Mouse (Mus musculus) cortical plate, adult 2 months (tissue): ENCODE data around the gene Pop5. TPM values are rescaled to one million over a fixed set of nuclear protein-coding genes. Genes with fewer than 3 reads are reported as not detected.

Source experiments
- H3K27ac ChIP-seq: fragments of 200-500 bp; 2 replicates; pipeline ENCODE4 v1.5.1; 2012; ENCODE audit warnings: low read length, control low read depth, inconsistent platforms; ENCODE audit not compliant: insufficient read depth
- H3K4me1 ChIP-seq: fragments of 200-500 bp; 2 replicates; pipeline ENCODE4 v1.6.1; 2011; ENCODE audit warnings: low read length; ENCODE audit not compliant: control insufficient read depth, insufficient read depth
- H3K4me3 ChIP-seq: fragments of 200-500 bp; 2 replicates; pipeline ENCODE4 v1.5.1; 2011; ENCODE audit warnings: mild to moderate bottlenecking, low read length, control low read depth; ENCODE audit not compliant: insufficient read depth
- CTCF ChIP-seq: fragments of 200-500 bp; IDR thresholded peaks from 2 replicates; pipeline ENCODE4 v1.5.1; 2011; ENCODE audit warnings: mild to moderate bottlenecking, control low read depth, low read length; ENCODE audit not compliant: insufficient read depth; ENCODE audit errors: extremely low read depth
- POLR2A ChIP-seq: fragments of 200-500 bp; IDR thresholded peaks from 2 replicates; pipeline ENCODE4 v1.6.1; 2011; ENCODE audit warnings: mild to moderate bottlenecking, low read length, control low read depth; ENCODE audit not compliant: insufficient read depth; ENCODE audit errors: extremely low read depth
- polyA plus RNA-seq: library from polyadenylated mRNA; depleted of rRNA; stranded (reverse); fragments of >200 nt; gene quantifications from 2 replicates; pipeline ENCODE4 v1.2.3, GENCODE M21; 2012

Pop5 gene
- polyA plus RNA-seq, 1 experiment, result 193 TPM

DNA sequence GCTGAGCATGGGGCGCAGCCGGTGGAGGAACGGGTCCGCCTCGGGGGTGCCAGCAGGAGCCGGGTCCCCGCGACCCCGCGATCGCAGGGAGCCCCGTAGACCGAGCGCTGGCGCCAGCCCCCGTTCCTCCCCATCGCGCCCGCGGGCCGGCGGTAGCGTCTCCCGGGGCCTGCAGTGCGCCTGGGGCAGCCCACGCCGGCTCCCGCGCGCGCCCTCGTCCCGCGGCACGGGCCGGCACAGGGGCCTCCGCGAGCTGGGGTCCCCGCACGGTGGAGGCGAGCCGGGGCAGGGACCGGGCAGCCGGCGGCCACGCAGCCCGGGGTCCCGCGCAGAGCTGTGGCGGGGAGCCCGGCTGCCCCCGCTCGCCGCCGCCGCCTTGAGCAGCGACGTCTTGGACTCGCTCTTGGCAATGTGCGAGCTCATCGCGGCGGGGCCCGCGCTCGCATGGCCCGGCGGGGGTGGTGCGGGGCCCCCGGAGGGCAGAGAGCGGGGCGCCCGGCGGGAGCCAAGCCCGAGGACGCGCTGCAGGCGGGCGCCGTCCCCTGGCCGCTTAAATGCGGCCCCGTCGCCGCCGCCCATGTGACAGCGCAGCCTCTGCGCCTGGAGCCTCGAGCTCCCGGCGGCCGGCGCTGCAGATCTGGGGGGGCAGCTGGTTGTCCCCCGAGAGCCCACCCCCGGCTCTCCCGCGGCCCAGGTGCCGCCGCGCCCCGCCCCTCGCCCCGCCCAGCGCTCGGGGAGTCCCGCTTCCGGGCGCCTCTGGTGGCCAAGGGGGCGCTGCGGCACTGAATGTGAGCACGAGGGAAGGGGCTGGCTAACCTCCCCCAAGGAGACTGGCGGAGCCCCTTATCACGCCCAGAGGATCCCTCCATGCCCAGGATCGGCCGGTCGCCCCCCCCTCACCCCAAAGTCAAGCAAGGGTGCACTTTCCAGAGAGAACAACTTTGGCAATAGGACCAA lies 41.7 kb upstream of the Pop5 start, which contains the start of gene Cabp1:
TSS of gene Cabp1 (minus strand) at position 713 of the 957 bp plus-strand sequence.
- peak within 1 kb of the TSS; percentile 87 for H3K27ac ChIP-seq
- H3K4me1 ChIP-seq, result no peaks in the 10 kb centered on the region
- H3K4me3 ChIP-seq, result peak within 1 kb of the TSS; percentile 54
- TF ChIP-seq POLR2A (no peak), CTCF (0 out of 2 replicates have a peak, but pooled peaks have one; percentile 1)

GRCm38 (mm10) chr5:115194626-115195221 lies 40.9 kb upstream of the Pop5 start:
- TF ChIP-seq CTCF (no peak), POLR2A (no peak)
- Histone ChIP-seq H3K4me3 (peak overlapping the region; percentile 54; the same call in 1 of the 2 replicates), H3K4me1 (no peaks in the 10 kb centered on the region), H3K27ac (no peak overlapping the region)

DNA sequence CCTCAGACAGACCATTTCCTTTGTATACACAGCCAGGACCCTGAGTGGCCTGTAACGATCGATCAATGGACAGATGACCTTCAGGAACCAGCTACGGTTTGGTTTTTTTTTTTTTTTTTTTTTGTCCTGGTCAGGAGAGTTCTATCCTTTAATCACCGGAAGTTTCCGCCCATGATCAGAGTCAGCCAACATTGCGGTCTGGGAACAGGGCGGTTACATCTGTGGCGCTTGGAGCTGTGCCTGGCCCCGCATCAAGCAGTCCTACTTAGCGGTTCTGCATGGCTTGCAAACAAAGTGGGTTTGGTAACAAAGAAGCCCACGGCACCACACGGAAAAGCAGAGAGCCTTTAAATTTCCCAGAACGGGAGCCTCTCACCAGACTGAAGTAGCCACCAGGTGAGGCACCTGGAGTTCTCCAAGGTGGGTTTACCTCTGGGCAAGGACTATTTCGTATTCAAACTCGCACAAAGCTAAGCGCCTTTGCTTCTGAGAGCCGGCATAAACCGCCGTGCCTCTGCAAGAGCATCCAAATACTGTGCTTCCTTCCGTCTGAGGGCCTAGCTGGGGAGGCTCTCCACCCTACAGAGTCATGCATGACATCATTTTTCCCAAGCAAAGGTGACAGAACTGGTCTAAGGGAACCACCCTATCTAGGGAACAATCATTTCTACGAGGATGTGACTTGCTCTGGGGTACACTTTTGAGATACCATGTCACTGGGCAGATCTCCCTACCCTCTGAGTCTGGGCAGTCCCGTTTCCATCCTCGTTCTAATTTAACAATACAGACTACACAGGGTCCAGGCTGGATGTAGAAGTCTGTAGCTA lies 31.7 kb upstream of the Pop5 start:
- TF ChIP-seq POLR2A (0 out of 2 replicates have a peak, but pooled peaks have one; percentile 21), CTCF (no peak)
- H3K27ac ChIP-seq, result peak overlapping the region; percentile 27; the same call in 1 of the 2 replicates
- peaks cover 8% of the 10 kb centered on the region; the same call in 1 of the 2 replicates for H3K4me1 ChIP-seq
- no peak overlapping the region for H3K4me3 ChIP-seq

GRCm38 (mm10) chr5:115204562-115205311 lies 30.9 kb upstream of the Pop5 start:
- peak; percentile 68; the same call in 1 of the 2 replicates for TF ChIP-seq POLR2A
- TF ChIP-seq CTCF, result no peak
- Histone ChIP-seq H3K4me3 (0 out of 2 replicates have a peak overlapping the region, but pooled peaks have one; percentile 4), H3K4me1 (peaks cover 8% of the 10 kb centered on the region; the same call in 1 of the 2 replicates), H3K27ac (peak overlapping the region; percentile 49)

DNA sequence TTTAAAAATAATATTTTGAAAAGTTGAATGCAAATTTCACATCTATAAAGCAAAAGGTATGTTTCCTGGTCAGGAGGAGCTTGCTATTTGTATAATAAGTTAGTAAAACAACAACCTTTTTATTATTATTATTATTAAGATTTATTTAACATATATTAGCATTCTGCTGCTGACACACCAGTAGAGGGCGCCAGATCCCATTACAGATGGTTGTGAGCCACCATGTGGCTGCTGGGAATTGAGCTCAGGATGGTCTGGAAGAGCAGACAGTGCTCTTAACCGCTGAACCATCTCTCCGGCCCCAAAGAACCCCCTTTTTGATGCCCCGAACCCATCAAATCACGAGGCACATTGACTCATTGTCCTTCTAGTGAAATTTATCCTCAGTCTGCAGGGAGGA lies 28.4 kb upstream of the Pop5 start:
- Histone ChIP-seq H3K4me3 (no peak overlapping the region), H3K27ac (no peak overlapping the region), H3K4me1 (peaks cover 8% of the 10 kb centered on the region; the same call in 1 of the 2 replicates)
- peak; percentile 16; the same call in 1 of the 2 replicates for TF ChIP-seq CTCF
- no peak for TF ChIP-seq POLR2A

DNA sequence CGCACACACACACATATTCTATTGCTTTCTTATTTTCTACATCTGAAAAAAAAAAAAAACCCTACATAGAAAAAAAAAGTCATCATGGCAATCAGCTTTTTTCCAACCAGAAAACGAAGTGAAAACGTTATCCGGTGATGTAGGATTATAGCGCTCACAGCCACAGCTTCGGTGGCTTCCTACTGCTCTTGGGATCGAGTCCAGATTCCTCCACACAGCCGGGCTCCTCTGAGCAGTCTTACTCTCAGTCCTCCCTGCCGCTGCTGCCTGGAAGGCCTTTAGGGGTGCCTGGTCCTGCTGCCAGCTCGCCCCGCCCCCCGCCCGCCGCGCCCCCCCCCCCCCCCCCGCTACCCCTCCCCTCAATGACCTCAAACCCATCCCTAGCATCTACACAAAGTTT lies 27.7 kb upstream of the Pop5 start:
- TF ChIP-seq CTCF, result no peak
- no peak; the same call in 1 of the 2 replicates for TF ChIP-seq POLR2A
- H3K27ac ChIP-seq, result no peak overlapping the region
- no peak overlapping the region for H3K4me3 ChIP-seq
- peaks cover 8% of the 10 kb centered on the region; the same call in 1 of the 2 replicates for H3K4me1 ChIP-seq

DNA sequence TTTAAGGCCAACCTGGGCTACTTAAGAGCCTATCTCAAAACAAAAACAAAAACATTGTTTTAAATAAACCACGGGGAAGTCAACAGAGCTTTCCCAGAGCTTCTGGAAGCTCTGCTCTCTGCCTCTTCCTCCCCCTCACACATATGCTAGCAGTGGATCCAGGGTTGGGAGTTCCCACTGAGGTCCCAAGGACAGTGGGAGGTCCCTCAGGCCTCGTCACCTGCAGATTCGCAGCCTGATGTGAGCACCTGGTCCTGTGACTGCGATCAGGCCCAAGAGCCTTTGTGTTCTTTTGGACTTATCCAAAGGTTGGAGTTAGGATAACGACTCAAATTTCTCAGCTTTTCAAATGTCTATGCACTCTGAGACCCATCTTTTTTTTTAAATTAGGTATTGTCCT lies 27.0 kb upstream of the Pop5 start:
- TF ChIP-seq POLR2A (no peak), CTCF (no peak)
- Histone ChIP-seq H3K4me3 (no peak overlapping the region), H3K4me1 (peaks cover 8% of the 10 kb centered on the region; the same call in 1 of the 2 replicates), H3K27ac (no peak overlapping the region)

DNA sequence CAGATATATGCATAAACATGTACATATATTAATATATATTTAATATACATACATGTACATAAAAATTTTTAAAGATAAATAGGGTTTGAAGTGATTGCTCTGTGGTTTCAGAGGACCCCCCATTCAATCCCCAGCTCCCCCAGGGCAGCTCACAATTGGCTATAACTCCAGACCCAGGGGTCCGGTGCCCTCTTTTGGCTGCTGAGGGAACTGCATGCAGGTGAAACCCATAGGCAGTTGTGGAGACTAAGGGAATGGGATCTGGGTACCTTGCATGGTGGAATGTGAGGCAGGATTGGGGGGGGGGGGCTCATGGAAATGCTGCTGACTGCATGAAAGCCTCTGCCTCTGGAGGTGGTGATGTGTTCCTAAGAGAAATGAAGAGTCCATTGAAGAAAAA lies 25.3 kb upstream of the Pop5 start:
- H3K27ac ChIP-seq, result no peak overlapping the region
- no peak overlapping the region for H3K4me3 ChIP-seq
- peaks cover 6% of the 10 kb centered on the region; the same call in 1 of the 2 replicates for H3K4me1 ChIP-seq
- TF ChIP-seq CTCF (peak; percentile 36), POLR2A (no peak)

- H3K4me3 ChIP-seq, result no peak overlapping the region
- TF ChIP-seq CTCF, result no peak
- no peak for TF ChIP-seq POLR2A
- H3K27ac ChIP-seq, result 0 out of 2 replicates have a peak overlapping the region, but pooled peaks have one; percentile 24
- H3K4me1 ChIP-seq, result peaks cover 4% of the 10 kb centered on the region
These were observed 23.2 kb upstream of the Pop5 start for GRCm38 (mm10) chr5:115212451-115212850.
